Mouse (Mus musculus): Measurements from ENCODE around the gene Dnlz. TPM values are rescaled to one million over a fixed set of nuclear protein-coding genes. Genes with fewer than 3 reads are reported as not detected.

The Dnlz gene
- total RNA-seq, 2 experiments from 2014 or later, result 27.7 to 29.4 TPM

- peak in 1 of 2 experiments; percentile 7 for DNase-seq (ENCODE audit: low spot score in 2 of 2)
Measured at GRCm38 (mm10) chr2:26358667-26359320, 6.9 kb upstream of the Dnlz start.

DNA sequence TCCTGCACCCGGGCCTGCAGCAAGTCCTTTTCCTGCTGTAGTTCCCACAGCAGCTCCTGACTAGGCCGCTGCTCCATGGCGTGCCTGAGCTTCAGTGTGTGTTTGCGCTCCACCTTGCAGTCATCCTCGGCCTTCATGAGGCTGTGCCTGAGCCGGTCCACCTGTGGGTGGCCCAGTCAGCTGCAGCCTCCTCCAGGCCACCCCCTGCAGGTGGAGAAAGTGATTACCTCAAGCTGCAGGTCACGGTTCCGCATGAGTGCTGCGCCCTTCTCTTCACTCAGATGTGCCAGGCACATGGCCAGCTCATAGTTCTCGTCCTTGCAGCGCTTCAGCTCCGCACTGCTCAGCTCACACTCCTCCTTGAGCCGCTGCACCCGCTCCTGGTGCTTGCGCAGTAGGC, 5.6 kb upstream of the Dnlz start:
- DNase-seq (ENCODE audit: low spot score in 2 of 2), result no peak

DNA sequence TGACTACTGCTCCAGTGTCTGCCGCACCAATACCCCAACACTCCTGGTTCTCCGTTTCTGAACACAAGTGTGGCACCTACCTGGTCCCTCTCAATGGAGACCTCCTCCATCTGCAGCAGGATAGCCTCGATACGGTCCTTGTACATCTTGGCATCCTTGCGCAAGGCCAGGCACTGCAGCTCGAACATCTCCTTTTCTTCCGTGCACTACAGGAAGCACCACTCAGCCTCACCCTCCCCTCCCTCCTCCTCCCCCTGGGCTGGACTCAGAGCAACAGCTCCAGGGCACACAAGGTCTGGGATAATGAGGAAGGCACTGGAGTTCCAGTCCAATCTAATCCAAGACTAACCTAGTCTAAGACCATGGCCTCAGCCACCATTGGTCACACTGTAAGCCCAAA, 4.8 kb upstream of the Dnlz start:
- no peak for DNase-seq (ENCODE audit: low spot score in 2 of 2)

- no peak for DNase-seq (ENCODE audit: low spot score in 2 of 2)
Measured at GRCm38 (mm10) chr2:26356231-26356630, 4.3 kb upstream of the Dnlz start.

GRCm38 (mm10) chr2:26354401-26354800, 2.5 kb upstream of the Dnlz start:
- no peak for DNase-seq (ENCODE audit: low spot score in 2 of 2)

DNA sequence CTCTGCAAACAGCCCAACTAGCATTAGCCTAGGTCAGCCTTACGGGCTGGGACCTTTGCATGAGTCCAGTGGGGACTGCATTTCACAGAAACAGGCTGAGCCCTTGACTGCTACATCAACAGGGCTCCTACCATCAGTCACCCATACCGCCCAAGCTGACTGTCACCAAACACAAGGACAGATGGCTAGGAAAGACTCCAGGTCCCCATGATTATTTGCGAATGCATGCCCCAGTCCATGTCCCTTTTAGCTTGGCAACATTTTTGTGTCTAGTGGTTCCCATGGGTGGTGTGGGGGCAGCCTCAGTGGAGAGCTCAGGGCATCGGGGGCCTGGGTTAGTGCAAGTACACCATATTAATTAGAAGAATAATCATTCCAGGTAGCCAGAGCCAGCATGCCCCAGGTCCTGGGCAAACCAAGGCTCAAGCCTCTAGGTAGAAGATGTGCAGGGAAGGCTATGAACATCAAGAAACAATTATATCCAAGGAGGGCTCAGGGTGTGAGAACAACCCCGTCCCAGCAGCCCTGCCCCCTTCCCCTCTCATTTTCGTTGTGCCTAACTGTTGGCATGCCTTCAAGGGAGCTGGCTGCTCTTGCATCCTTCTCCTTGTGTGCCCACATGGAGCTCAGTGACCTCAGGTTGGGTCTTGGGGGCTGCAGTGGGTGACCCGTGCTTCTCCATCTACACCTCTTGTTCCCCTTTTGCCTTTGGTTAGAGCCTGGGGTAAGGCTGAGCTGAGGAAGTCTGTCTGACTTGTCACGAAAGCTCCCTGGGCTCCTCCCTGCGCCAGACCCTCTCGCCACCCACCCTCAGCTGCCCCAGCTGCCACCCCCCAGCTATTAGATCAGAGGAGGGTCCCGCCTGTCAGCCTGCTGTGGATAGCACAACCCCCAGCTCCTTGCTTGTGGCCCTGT, 1.4 kb upstream of the Dnlz start:
- DNase-seq (ENCODE audit: low spot score in 2 of 2), result peak in 1 of 2 experiments; percentile 4

GRCm38 (mm10) chr2:26352291-26352910, 491 bp upstream of the Dnlz start:
- peak in 1 of 2 experiments; percentile 9 for DNase-seq (ENCODE audit: low spot score in 2 of 2)

GRCm38 (mm10) chr2:26348241-26348640, 3.7 kb downstream of the Dnlz start:
- no peak for DNase-seq (ENCODE audit: low spot score in 2 of 2)

- DNase-seq (ENCODE audit: low spot score in 2 of 2), result no peak
Measured at GRCm38 (mm10) chr2:26342609-26343490, 9.1 kb downstream of the Dnlz start.

DNA sequence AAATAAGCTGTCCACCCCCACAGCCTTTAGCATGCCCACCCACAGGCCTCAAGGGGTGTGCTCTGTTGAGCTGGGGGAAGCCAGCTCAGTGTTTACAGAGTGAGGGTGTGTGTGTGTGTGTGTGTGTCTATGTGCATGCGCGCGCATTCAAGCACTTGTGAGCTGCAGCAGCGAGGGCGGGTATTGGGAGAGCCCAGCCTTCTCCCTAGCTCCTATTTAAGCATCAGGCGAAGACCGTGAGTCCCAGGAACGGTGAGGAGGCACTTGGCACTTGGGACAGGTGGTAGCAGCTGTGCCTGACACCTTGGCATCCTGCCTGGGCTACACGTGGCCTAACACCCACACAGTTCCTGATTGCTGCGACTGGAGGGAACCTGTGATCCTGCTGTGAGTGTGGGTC, 9.9 kb downstream of the Dnlz start:
- DNase-seq (ENCODE audit: low spot score in 2 of 2), result peak; percentile 75 to 78

- peak; percentile 31 to 63 for DNase-seq (ENCODE audit: low spot score in 2 of 2)
Measured at GRCm38 (mm10) chr2:26341510-26341981, 10.4 kb downstream of the Dnlz start.

DNA sequence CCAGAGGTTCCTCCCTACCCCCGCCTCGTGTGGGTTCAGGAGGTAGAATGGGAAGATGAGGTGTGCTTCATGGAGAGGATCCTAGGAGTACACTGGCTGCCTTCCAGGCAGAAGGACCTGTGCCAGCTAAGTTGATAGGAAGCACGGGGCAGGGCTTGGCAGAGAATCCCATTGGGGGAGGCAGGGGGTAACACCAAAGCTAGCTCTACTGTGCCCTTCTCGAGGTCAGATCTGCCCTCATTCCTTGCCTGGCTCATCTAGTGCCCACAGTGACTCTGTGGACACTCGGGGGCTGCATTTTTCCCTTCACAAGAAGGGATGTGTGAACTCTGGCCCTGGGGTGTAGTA, 12.7 kb downstream of the Dnlz start:
- DNase-seq (ENCODE audit: low spot score in 2 of 2), result no peak

GRCm38 (mm10) chr2:26338302-26339203, 13.4 kb downstream of the Dnlz start:
- DNase-seq (ENCODE audit: low spot score in 2 of 2), result no peak

DNA sequence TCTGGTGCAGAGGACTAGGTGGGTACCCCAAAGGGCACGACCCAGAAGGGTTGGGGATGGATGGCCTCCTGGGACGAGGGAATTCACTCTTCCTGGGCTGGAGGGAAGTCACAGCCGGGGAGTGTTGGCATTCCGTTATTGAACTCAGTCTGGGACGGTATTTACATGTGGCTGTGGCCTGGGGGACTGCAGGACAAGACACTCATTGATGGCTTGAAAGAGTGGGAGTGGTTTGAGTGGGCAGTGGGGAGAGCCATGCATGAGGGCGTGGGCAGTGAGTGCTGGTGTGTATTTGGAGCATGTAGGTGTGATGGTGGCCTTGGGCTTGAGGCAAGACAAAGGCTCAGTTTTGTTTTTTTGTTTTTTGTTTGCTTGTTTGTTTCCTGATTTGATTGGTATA, 21.2 kb downstream of the Dnlz start:
- DNase-seq (ENCODE audit: low spot score in 2 of 2), result no peak

DNA sequence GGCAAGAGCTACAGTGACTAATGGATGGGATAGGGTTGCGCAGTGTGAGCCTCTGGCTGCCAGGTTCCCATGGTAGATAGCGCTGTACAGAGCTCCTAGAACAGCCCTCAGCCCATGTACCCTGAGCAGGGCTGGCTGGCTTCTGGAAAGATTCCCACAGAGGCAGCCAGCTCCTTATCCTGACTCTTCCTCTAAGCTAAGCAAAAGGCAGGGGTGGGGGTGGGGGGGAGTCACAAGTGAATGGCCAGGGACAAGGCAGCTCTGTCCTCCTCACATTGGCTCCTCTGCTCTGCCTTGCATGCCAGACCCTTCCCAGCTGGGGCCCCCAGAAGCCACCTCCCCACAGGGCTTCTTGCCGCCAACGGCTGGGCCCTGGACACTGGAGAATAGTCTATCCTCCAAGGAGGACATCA, 21.8 kb downstream of the Dnlz start:
- no peak for DNase-seq (ENCODE audit: low spot score in 2 of 2)

DNA sequence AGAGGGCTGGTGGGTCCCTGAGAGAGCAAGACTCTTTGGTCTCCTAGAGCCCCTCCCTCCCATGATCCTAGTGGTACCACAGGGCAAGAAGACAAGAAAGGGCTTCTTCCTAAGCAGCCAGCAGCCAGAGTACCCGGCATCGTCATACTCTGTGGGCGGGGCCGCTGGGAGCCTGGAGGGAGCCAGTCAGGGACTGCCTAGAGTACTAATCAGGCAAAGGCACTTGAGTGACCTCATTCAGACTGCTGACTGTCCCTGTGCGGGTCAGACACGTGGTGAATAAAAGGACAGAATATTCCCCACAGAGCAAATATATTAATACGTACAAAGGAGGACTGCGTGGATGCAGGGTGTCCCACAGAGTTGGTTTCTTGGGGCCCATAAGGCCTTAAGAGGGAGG, 22.5 kb downstream of the Dnlz start:
- peak in 1 of 2 experiments; percentile 52 for DNase-seq (ENCODE audit: low spot score in 2 of 2)

GRCm38 (mm10) chr2:26327852-26328251, 24.1 kb downstream of the Dnlz start:
- DNase-seq (ENCODE audit: low spot score in 2 of 2), result no peak

- DNase-seq (ENCODE audit: low spot score in 2 of 2), result peak in 1 of 2 experiments; percentile 62
Measured at GRCm38 (mm10) chr2:26325386-26326181, 26.3 kb downstream of the Dnlz start.

GRCm38 (mm10) chr2:26324917-26325316, 27.0 kb downstream of the Dnlz start:
- DNase-seq (ENCODE audit: low spot score in 2 of 2), result peak in 1 of 2 experiments; percentile 51
